Mouse (Mus musculus) liver, adult 2 months (tissue): ENCODE results near the gene Tmcc3. TPM values are rescaled to one million over a fixed set of nuclear protein-coding genes. Genes with fewer than 3 reads are reported as not detected.
"Not testable (repeated sequence)": the region's sequence is repeated elsewhere in the genome, so short reads cannot be mapped to it uniquely, and the experiment has no call there.

Experiments used
- DNase-seq: peaks from one replicate; pipeline ENCODE4 v3.0.0-alpha.2; 2011; ENCODE audit warnings: low read depth, low spot score; ENCODE audit errors: extremely low read depth
- H3K27ac ChIP-seq: fragments of 200-500 bp; replicated peaks from 2 replicates; pipeline ENCODE4 v1.5.1; 2012; ENCODE audit warnings: low read depth, mild to moderate bottlenecking, control low read depth, inconsistent platforms, low read length; ENCODE audit not compliant: insufficient read depth
- H3K27me3 ChIP-seq: fragments of 200-500 bp; 2 replicates; pipeline ENCODE4 v1.6.1; 2012; ENCODE audit warnings: mild to moderate bottlenecking, moderate library complexity, low read length, inconsistent platforms; ENCODE audit not compliant: control insufficient read depth, insufficient read depth
- H3K36me3 ChIP-seq: fragments of 200-500 bp; 2 replicates; pipeline ENCODE4 v1.6.1; 2012; ENCODE audit warnings: low read length, inconsistent platforms; ENCODE audit not compliant: control insufficient read depth, insufficient read depth
- H3K4me1 ChIP-seq: fragments of 200-500 bp; 2 replicates; pipeline ENCODE4 v1.6.1; 2011; ENCODE audit warnings: low read length; ENCODE audit not compliant: control insufficient read depth, insufficient read depth
- H3K4me3 ChIP-seq: fragments of 200-500 bp; 2 replicates; pipeline ENCODE4 v1.5.1; 2011; ENCODE audit warnings: low read depth, mild to moderate bottlenecking, control low read depth, low read length, moderate library complexity; ENCODE audit not compliant: insufficient read depth
- H3K79me2 ChIP-seq: fragments of 200-500 bp; 2 replicates; pipeline ENCODE4 v1.6.1; 2012; ENCODE audit warnings: inconsistent platforms, mild to moderate bottlenecking, low read length, moderate library complexity; ENCODE audit not compliant: control insufficient read depth, insufficient read depth
- H3K9ac ChIP-seq: fragments of 200-500 bp; 2 replicates; pipeline ENCODE4 v1.6.1; 2012; ENCODE audit warnings: low read depth, mild to moderate bottlenecking, control low read depth, inconsistent platforms, low read length
- CTCF ChIP-seq: fragments of 200-500 bp; IDR thresholded peaks from 2 replicates; pipeline ENCODE4 v1.5.1; 2011; ENCODE audit warnings: low read depth, low read length, control low read depth
- POLR2A ChIP-seq: fragments of 200-500 bp; IDR thresholded peaks from 2 replicates; pipeline ENCODE4 v1.6.1; 2011; ENCODE audit warnings: low read length, control low read depth; ENCODE audit not compliant: insufficient read depth; ENCODE audit errors: extremely low read depth
- WGBS: fragments of 180-500 bp; shearing (Covaris S2); methylation state at CpG from one replicate; pipeline ENCODE4 v1.1.7; 2018; 5-methylcytosine and 5-hydroxymethylcytosine counted together
- polyA plus RNA-seq: library from polyadenylated mRNA; depleted of rRNA; stranded (reverse); fragments of >200 nt; gene quantifications from 2 replicates; pipeline ENCODE4 v1.2.3, GENCODE M21; 2012
- total RNA-seq: library from RNA; depleted of rRNA; stranded (reverse); fragments of >200 nt; gene quantifications from 2 replicates; pipeline ENCODE4 v1.2.3, GENCODE M21; 2014

Gene Tmcc3
- total and polyA plus RNA-seq, 2 experiments: 3.2 to 7.9 TPM

- no peak overlapping the region for H3K4me3 ChIP-seq
- WGBS: 85% methylated on average over 4 of the region's 4 CpGs
- H3K9ac ChIP-seq: no peak overlapping the region
- no peaks in the 10 kb centered on the region for H3K27me3 ChIP-seq
- peaks cover 2% of the 10 kb centered on the region; the same call in 1 of the 2 replicates for H3K79me2 ChIP-seq
- H3K4me1 ChIP-seq: no peaks in the 10 kb centered on the region
- peaks cover 5% of the 10 kb centered on the region; the same call in 1 of the 2 replicates for H3K36me3 ChIP-seq
- no peak for DNase-seq
- TF ChIP-seq POLR2A: no peak
- no peak for TF ChIP-seq CTCF
- no peak overlapping the region for H3K27ac ChIP-seq
Observed at GRCm38 (mm10) chr10:94583714-94584113, 272.0 kb downstream of the Tmcc3 start.

GRCm38 (mm10) chr10:94584851-94585359, 273.2 kb downstream of the Tmcc3 start:
- Histone ChIP-seq H3K36me3 (peaks cover 2% of the 10 kb centered on the region; the same call in 1 of the 2 replicates), H3K4me1 (no peaks in the 10 kb centered on the region), H3K27ac (no peak overlapping the region), H3K27me3 (no peaks in the 10 kb centered on the region), H3K79me2 (peaks cover under 1% of the 10 kb centered on the region; the same call in 1 of the 2 replicates), H3K4me3 (no peak overlapping the region), H3K9ac (no peak overlapping the region)
- WGBS: 92% methylated on average over 17 of the region's 17 CpGs
- TF ChIP-seq CTCF (no peak), POLR2A (no peak)
- DNase-seq: no peak

GRCm38 (mm10) chr10:94585819-94586218, 274.1 kb downstream of the Tmcc3 start:
- no peaks in the 10 kb centered on the region for H3K79me2 ChIP-seq
- H3K9ac ChIP-seq: no peak overlapping the region
- DNase-seq: no peak
- TF ChIP-seq POLR2A: no peak
- TF ChIP-seq CTCF: no peak
- H3K4me1 ChIP-seq: no peaks in the 10 kb centered on the region
- peaks cover 2% of the 10 kb centered on the region; the same call in 1 of the 2 replicates for H3K36me3 ChIP-seq
- no peak overlapping the region for H3K4me3 ChIP-seq
- WGBS: 85% methylated on average over 8 of the region's 8 CpGs
- no peaks in the 10 kb centered on the region for H3K27me3 ChIP-seq
- no peak overlapping the region for H3K27ac ChIP-seq

GRCm38 (mm10) chr10:94588976-94589375, 277.2 kb downstream of the Tmcc3 start:
- no peak overlapping the region for H3K4me3 ChIP-seq
- no peaks in the 10 kb centered on the region for H3K4me1 ChIP-seq
- 96% methylated on average over 5 of the region's 5 CpGs for WGBS
- no peaks in the 10 kb centered on the region for H3K79me2 ChIP-seq
- H3K27me3 ChIP-seq: no peaks in the 10 kb centered on the region
- no peak for DNase-seq
- peaks cover 2% of the 10 kb centered on the region; the same call in 1 of the 2 replicates for H3K36me3 ChIP-seq
- no peak overlapping the region for H3K27ac ChIP-seq
- no peak overlapping the region for H3K9ac ChIP-seq
- no peak for TF ChIP-seq CTCF
- no peak for TF ChIP-seq POLR2A

- 92% methylated on average over 9 of the region's 9 CpGs for WGBS
- Histone ChIP-seq H3K36me3 (no peaks in the 10 kb centered on the region), H3K79me2 (no peaks in the 10 kb centered on the region), H3K27ac (no peak overlapping the region), H3K27me3 (no peaks in the 10 kb centered on the region), H3K4me1 (no peaks in the 10 kb centered on the region), H3K4me3 (no peak overlapping the region), H3K9ac (no peak overlapping the region)
- TF ChIP-seq CTCF: no peak
- no peak for TF ChIP-seq POLR2A
- no peak for DNase-seq
Observed at GRCm38 (mm10) chr10:94595705-94596104, 284.0 kb downstream of the Tmcc3 start.

- not testable (repeated sequence) for H3K79me2 ChIP-seq, H3K27ac ChIP-seq, H3K27me3 ChIP-seq, H3K9ac ChIP-seq, DNase-seq, H3K4me1 ChIP-seq, H3K36me3 ChIP-seq, H3K4me3 ChIP-seq
- 91% methylated on average over 2 of the region's 2 CpGs for WGBS
Observed at GRCm38 (mm10) chr10:94599846-94600245, 288.1 kb downstream of the Tmcc3 start.
